Mouse (Mus musculus) ES-Bruce4 (cell line): Measurements from ENCODE around the gene Pole2.

Experiments
- CTCF ChIP-seq: IDR thresholded peaks from one replicate; pipeline ENCODE4 v1.8.1; 2011; ENCODE audit warnings: low read depth, low read length
- EP300 ChIP-seq: IDR thresholded peaks from 2 replicates; pipeline ENCODE4 v1.6.1; 2011; ENCODE audit warnings: low read depth, low read length; ENCODE audit not compliant: insufficient read depth

GRCm38 (mm10) chr12:69179371-69179770 lies 48.6 kb downstream of the Pole2 start:
- TF ChIP-seq EP300 (no peak), CTCF (no peak)
